Mouse (Mus musculus) kidney, adult 9 months (tissue): ENCODE results near the gene Paxip1.

ENCODE experiments used
- DNase-seq: peaks from one replicate; pipeline ENCODE4 v3.0.0; 2022

Paxip1 gene

GRCm38 (mm10) chr5:27724460-27724859, 67.0 kb downstream of the Paxip1 start:
- no peak for DNase-seq

- DNase-seq: no peak
These were observed 72.2 kb downstream of the Paxip1 start for GRCm38 (mm10) chr5:27719311-27719710.

- DNase-seq: no peak
These were observed 74.2 kb downstream of the Paxip1 start for GRCm38 (mm10) chr5:27717301-27717700.

- no peak for DNase-seq
These were observed 75.5 kb downstream of the Paxip1 start for GRCm38 (mm10) chr5:27716026-27716425.

GRCm38 (mm10) chr5:27714356-27714755, 77.1 kb downstream of the Paxip1 start:
- DNase-seq: no peak

- DNase-seq: no peak
These were observed 79.9 kb downstream of the Paxip1 start for GRCm38 (mm10) chr5:27711461-27712192.

GRCm38 (mm10) chr5:27708209-27708608, 83.3 kb downstream of the Paxip1 start:
- no peak for DNase-seq

GRCm38 (mm10) chr5:27707283-27707682, 84.2 kb downstream of the Paxip1 start:
- DNase-seq: no peak

GRCm38 (mm10) chr5:27706551-27706950, 84.9 kb downstream of the Paxip1 start:
- DNase-seq: no peak

- no peak for DNase-seq
These were observed 86.5 kb downstream of the Paxip1 start for GRCm38 (mm10) chr5:27705020-27705419.

- DNase-seq: no peak
These were observed 89.0 kb downstream of the Paxip1 start for GRCm38 (mm10) chr5:27702482-27702881.
